Comparison of ENCODE assay signal across 12 mouse cellular contexts in genomic region chr3:108259319-108259718, GRCm38 (mm10). TPM values are rescaled to one million over a fixed set of nuclear protein-coding genes. Genes with fewer than 3 reads are reported as not detected.
A peak's percentile ranks its signal among the peaks of the same experiment; 100 is the strongest.
DNase-seq lines count a peak whose midpoint lies in the region; ATAC-seq lines count a peak whose summit lies in the region.
"Had no signal": no experiment of that assay in that cellular context is flagged by ENCODE, and none has a peak within 500 bp of the region (broad histone marks: within the 10 kb centered on the region; RNA-seq: fewer than 3 reads in every experiment).

No protein-coding gene starts in this region.

- ATAC-seq in neural tube, embryonic 12.5 days (ENCODE audit: low FRiP score, low read depth): no peak
- ATAC-seq in neural tube, embryonic 15.5 days (ENCODE audit: low FRiP score): no peak
- ATAC-seq in liver, embryonic 11.5 days (replicated peaks; ENCODE audit: low FRiP score): no peak
- no peak for ATAC-seq in intestine, embryonic 16.5 days

- H3K4me2 ChIP-seq in neural tube, embryonic 12.5 days (replicated peaks): peak overlapping the region; percentile 72; the same call in 1 of the 2 replicates
- H3K4me2 ChIP-seq in neural tube, embryonic 15.5 days: no peak overlapping the region
- H3K4me2 ChIP-seq in liver, embryonic 11.5 days: peak overlapping the region; percentile 82
- H3K4me2 ChIP-seq in intestine, embryonic 16.5 days (ENCODE audit: low read depth, low read length): no peak overlapping the region

- peaks cover 13% of the 10 kb centered on the region for H3K4me1 ChIP-seq in neural tube, embryonic 12.5 days
- H3K4me1 ChIP-seq in neural tube, embryonic 15.5 days: peaks cover 27% of the 10 kb centered on the region
- H3K4me1 ChIP-seq in liver, embryonic 11.5 days (replicated peaks; ENCODE audit: control insufficient read depth, insufficient read depth, low read length): peaks cover 12% of the 10 kb centered on the region
- peaks cover 8% of the 10 kb centered on the region for H3K4me1 ChIP-seq in intestine, embryonic 16.5 days (ENCODE audit: control insufficient read depth, insufficient read depth, low read length)

- H3K27me3 ChIP-seq in neural tube, embryonic 12.5 days (replicated peaks): no peaks in the 10 kb centered on the region
- H3K27me3 ChIP-seq in neural tube, embryonic 15.5 days (replicated peaks): no peaks in the 10 kb centered on the region
- H3K27me3 ChIP-seq in liver, embryonic 11.5 days (replicated peaks; ENCODE audit: control insufficient read depth, insufficient read depth, low read length): no peaks in the 10 kb centered on the region
- no peaks in the 10 kb centered on the region for H3K27me3 ChIP-seq in intestine, embryonic 16.5 days (replicated peaks; ENCODE audit: control insufficient read depth, insufficient read depth, low read length)
- H3K27me3 ChIP-seq: forebrain, embryonic 12.5 days had no signal

- H3K36me3 ChIP-seq in neural tube, embryonic 12.5 days: peaks cover 14% of the 10 kb centered on the region
- peaks cover 10% of the 10 kb centered on the region for H3K36me3 ChIP-seq in neural tube, embryonic 15.5 days
- peaks cover 8% of the 10 kb centered on the region for H3K36me3 ChIP-seq in liver, embryonic 11.5 days (ENCODE audit: control insufficient read depth, insufficient read depth, low read length)
- 0 out of 2 replicates have a peak, but pooled peaks cover 7% of the 10 kb centered on the region for H3K36me3 ChIP-seq in intestine, embryonic 16.5 days (ENCODE audit: control insufficient read depth, insufficient read depth, low read length)

- no peaks in the 10 kb centered on the region for H3K9me3 ChIP-seq in neural tube, embryonic 12.5 days
- no peaks in the 10 kb centered on the region for H3K9me3 ChIP-seq in neural tube, embryonic 15.5 days (replicated peaks)
- H3K9me3 ChIP-seq in liver, embryonic 11.5 days (ENCODE audit: control insufficient read depth, low read length): no peaks in the 10 kb centered on the region
- H3K9me3 ChIP-seq in intestine, embryonic 16.5 days (ENCODE audit: control insufficient read depth, low read length): no peaks in the 10 kb centered on the region
- H3K9me3 ChIP-seq: forebrain, embryonic 12.5 days had no signal

- intact Hi-C loops in gastrocnemius, postnatal 36 days (cut with DNase I): loop anchor here (5.0 kb wide), 1 partner anchor 37 kb away; no protein-coding TSS in a partner anchor

- peak; percentile 17 for DNase-seq in NIH3T3 (ENCODE audit: low read depth)
- no peak for DNase-seq in liver, embryonic 11.5 days (ENCODE audit: low spot score)
- no peak for DNase-seq in thymus, postnatal 10 days (ENCODE audit: low spot score in 2 of 2)
- DNase-seq in gastrocnemius, postnatal 36 days: no peak
- DNase-seq: cerebellum, adult 9-11 months; lung, adult 2 months; thymus, adult 2 months had no signal

- no peak overlapping the region for H3K9ac ChIP-seq in neural tube, embryonic 12.5 days
- H3K9ac ChIP-seq in neural tube, embryonic 15.5 days (replicated peaks): no peak overlapping the region
- no peak overlapping the region for H3K9ac ChIP-seq in liver, embryonic 11.5 days (ENCODE audit: low read depth, low read length)
- no peak overlapping the region for H3K9ac ChIP-seq in intestine, embryonic 16.5 days (ENCODE audit: low read depth, low read length)
- H3K9ac ChIP-seq: forebrain, embryonic 12.5 days had no signal

- no peak overlapping the region for H3K4me3 ChIP-seq in neural tube, embryonic 12.5 days
- H3K4me3 ChIP-seq in neural tube, embryonic 15.5 days (replicated peaks): no peak overlapping the region
- peak overlapping the region; percentile 29; the same call in 1 of the 2 replicates for H3K4me3 ChIP-seq in liver, embryonic 11.5 days (ENCODE audit: low read depth, low read length)
- H3K4me3 ChIP-seq in intestine, embryonic 16.5 days (ENCODE audit: low read length): no peak overlapping the region
- H3K4me3 ChIP-seq: forebrain, embryonic 12.5 days had no signal

- WGBS in neural tube, embryonic 12.5 days: 52% methylated on average over 3 of the region's 3 CpGs
- 63% methylated on average over 3 of the region's 3 CpGs for WGBS in neural tube, embryonic 15.5 days
- 47% methylated on average over 3 of the region's 3 CpGs for WGBS in liver, embryonic 11.5 days
- WGBS in intestine, embryonic 16.5 days: 71% methylated on average over 3 of the region's 3 CpGs

- no peak overlapping the region for H3K27ac ChIP-seq in neural tube, embryonic 12.5 days
- H3K27ac ChIP-seq in neural tube, embryonic 15.5 days (replicated peaks): no peak overlapping the region
- no peak overlapping the region for H3K27ac ChIP-seq in liver, embryonic 11.5 days (ENCODE audit: low read depth, low read length)
- H3K27ac ChIP-seq in intestine, embryonic 16.5 days (ENCODE audit: low read length): no peak overlapping the region
- H3K27ac ChIP-seq: forebrain, embryonic 12.5 days had no signal

RNA-seq across cellular contexts. Expression of gene Psma5, which starts 2.6 kb away (rescaled TPM):
- polyA plus RNA-seq in neural tube, embryonic 12.5 days (2016; fragmentation: Nextera tagmentation; extraction: Ambion mirVana): 217 and 226 TPM in 2 replicates
- polyA plus RNA-seq in neural tube, embryonic 15.5 days (2015; fragmentation: Nextera tagmentation; extraction: Ambion mirVana): 239 and 254 TPM in 2 replicates
- polyA plus RNA-seq in liver, embryonic 11.5 days (2014; fragmentation: Nextera tagmentation; extraction: Ambion mirVana): 335 and 351 TPM in 2 replicates
- 249 and 278 TPM in 2 replicates for polyA plus RNA-seq in intestine, embryonic 16.5 days (2015; fragmentation: Nextera tagmentation; extraction: Ambion mirVana)
- total RNA-seq in gastrocnemius, postnatal 36 days (2021): 10 to 100 TPM; 43.6 to 48.1 TPM

RNA-seq across cellular contexts. Expression of gene Sort1, which starts 24.6 kb away (rescaled TPM):
- polyA plus RNA-seq in neural tube, embryonic 12.5 days (2016; fragmentation: Nextera tagmentation; extraction: Ambion mirVana): 29.0 and 32.7 TPM in 2 replicates
- polyA plus RNA-seq in neural tube, embryonic 15.5 days (2015; fragmentation: Nextera tagmentation; extraction: Ambion mirVana): 13.6 and 17.0 TPM in 2 replicates
- 10.6 and 11.9 TPM in 2 replicates for polyA plus RNA-seq in liver, embryonic 11.5 days (2014; fragmentation: Nextera tagmentation; extraction: Ambion mirVana)
- 3.7 and 4.3 TPM in 2 replicates for polyA plus RNA-seq in intestine, embryonic 16.5 days (2015; fragmentation: Nextera tagmentation; extraction: Ambion mirVana)
- total RNA-seq in gastrocnemius, postnatal 36 days (2021): 10 to 100 TPM; 36.7 to 37.8 TPM

RNA-seq across cellular contexts. Expression of gene Sypl2, which starts 32.9 kb away (rescaled TPM):
- polyA plus RNA-seq in neural tube, embryonic 12.5 days (2016; fragmentation: Nextera tagmentation; extraction: Ambion mirVana): 0.47 TPM in 2 replicates
- 0.38 and 0.52 TPM in 2 replicates for polyA plus RNA-seq in neural tube, embryonic 15.5 days (2015; fragmentation: Nextera tagmentation; extraction: Ambion mirVana)
- polyA plus RNA-seq in liver, embryonic 11.5 days (2014; fragmentation: Nextera tagmentation; extraction: Ambion mirVana): 0.05 and 0.08 TPM in 2 replicates
- polyA plus RNA-seq in intestine, embryonic 16.5 days (2015; fragmentation: Nextera tagmentation; extraction: Ambion mirVana): 0.24 and 0.28 TPM in 2 replicates
- 100 to 1,000 TPM; 479 to 547 TPM for total RNA-seq in gastrocnemius, postnatal 36 days (2021)
- total RNA-seq: megakaryocyte-erythroid progenitor cell, adult 5-6 weeks had no signal

RNA-seq across cellular contexts. Expression of gene Atxn7l2, which starts 48.6 kb away (rescaled TPM):
- polyA plus RNA-seq in neural tube, embryonic 12.5 days (2016; fragmentation: Nextera tagmentation; extraction: Ambion mirVana): 28.8 and 30.4 TPM in 2 replicates
- 18.4 and 21.2 TPM in 2 replicates for polyA plus RNA-seq in neural tube, embryonic 15.5 days (2015; fragmentation: Nextera tagmentation; extraction: Ambion mirVana)
- 8.7 and 8.9 TPM in 2 replicates for polyA plus RNA-seq in liver, embryonic 11.5 days (2014; fragmentation: Nextera tagmentation; extraction: Ambion mirVana)
- polyA plus RNA-seq in intestine, embryonic 16.5 days (2015; fragmentation: Nextera tagmentation; extraction: Ambion mirVana): 9.7 and 10.5 TPM in 2 replicates
- 1 to 10 TPM; 5.7 to 6.1 TPM for total RNA-seq in gastrocnemius, postnatal 36 days (2021)

RNA-seq across cellular contexts. Expression of gene Cyb561d1, which starts 58.3 kb away (rescaled TPM):
- polyA plus RNA-seq in neural tube, embryonic 12.5 days (2016; fragmentation: Nextera tagmentation; extraction: Ambion mirVana): 5.0 and 6.0 TPM in 2 replicates
- 3.1 TPM in 2 replicates for polyA plus RNA-seq in neural tube, embryonic 15.5 days (2015; fragmentation: Nextera tagmentation; extraction: Ambion mirVana)
- 2.3 and 2.8 TPM in 2 replicates for polyA plus RNA-seq in liver, embryonic 11.5 days (2014; fragmentation: Nextera tagmentation; extraction: Ambion mirVana)
- 4.2 and 4.7 TPM in 2 replicates for polyA plus RNA-seq in intestine, embryonic 16.5 days (2015; fragmentation: Nextera tagmentation; extraction: Ambion mirVana)
- total RNA-seq in gastrocnemius, postnatal 36 days (2021): 1 to 10 TPM; 2.5 to 3.1 TPM

Comparison
In these comparisons a context has a peak if more than half of its experiments do, and no peak if none do; other contexts are left out.
1. H3K4me2 ChIP-seq: peak in neural tube, embryonic 12.5 days (single experiment) and liver, embryonic 11.5 days (single experiment); none in neural tube, embryonic 15.5 days (single experiment) and intestine, embryonic 16.5 days (single experiment).